Mouse (Mus musculus): ENCODE data around the gene Arhgap29. TPM values are rescaled to one million over a fixed set of nuclear protein-coding genes. Genes with fewer than 3 reads are reported as not detected.

The Arhgap29 gene
- 73.7 and 81.7 TPM in 2 replicates for polyA plus RNA-seq (2012; ENCODE audit: insufficient read depth, insufficient read length, missing spikeins)

GRCm38 (mm10) chr3:121952041-121952591 lies at the start of gene Arhgap29:
Arhgap29 (plus strand) TSS chr3:121952541.
- Histone ChIP-seq H3K27ac (replicated peaks; ENCODE audit: low read depth, low read length) (peak within 1 kb of the TSS; percentile 98), H3K4me1 (ENCODE audit: control insufficient read depth, insufficient read depth, insufficient read length, low read length) (peaks cover 4% of the 10 kb centered on the region), H3K4me3 (ENCODE audit: insufficient read depth, low read depth, low read length) (peak within 1 kb of the TSS; percentile 93)

- peaks cover 34% of the 10 kb centered on the region for H3K4me1 ChIP-seq (ENCODE audit: control insufficient read depth, insufficient read depth, insufficient read length, low read length)
- H3K4me3 ChIP-seq (ENCODE audit: insufficient read depth, low read depth, low read length), result no peak overlapping the region
- peak overlapping the region; percentile 85 for H3K27ac ChIP-seq (replicated peaks; ENCODE audit: low read depth, low read length)
Observed at GRCm38 (mm10) chr3:121902729-121903128, 49.6 kb upstream of the Arhgap29 start.

GRCm38 (mm10) chr3:121903286-121903685 lies 49.1 kb upstream of the Arhgap29 start:
- peak overlapping the region; percentile 92 for H3K27ac ChIP-seq (replicated peaks; ENCODE audit: low read depth, low read length)
- peaks cover 34% of the 10 kb centered on the region for H3K4me1 ChIP-seq (ENCODE audit: control insufficient read depth, insufficient read depth, insufficient read length, low read length)
- H3K4me3 ChIP-seq (ENCODE audit: insufficient read depth, low read depth, low read length), result no peak overlapping the region

GRCm38 (mm10) chr3:121903695-121904094 lies 48.6 kb upstream of the Arhgap29 start:
- Histone ChIP-seq H3K4me1 (ENCODE audit: control insufficient read depth, insufficient read depth, insufficient read length, low read length) (peaks cover 34% of the 10 kb centered on the region), H3K27ac (replicated peaks; ENCODE audit: low read depth, low read length) (peak overlapping the region; percentile 92), H3K4me3 (ENCODE audit: insufficient read depth, low read depth, low read length) (no peak overlapping the region)

GRCm38 (mm10) chr3:121904476-121904875 lies 47.9 kb upstream of the Arhgap29 start:
- Histone ChIP-seq H3K4me1 (ENCODE audit: control insufficient read depth, insufficient read depth, insufficient read length, low read length) (peaks cover 36% of the 10 kb centered on the region), H3K4me3 (ENCODE audit: insufficient read depth, low read depth, low read length) (no peak overlapping the region), H3K27ac (replicated peaks; ENCODE audit: low read depth, low read length) (no peak overlapping the region)

GRCm38 (mm10) chr3:121906623-121907022 lies 45.7 kb upstream of the Arhgap29 start:
- H3K27ac ChIP-seq (replicated peaks; ENCODE audit: low read depth, low read length), result no peak overlapping the region
- no peak overlapping the region for H3K4me3 ChIP-seq (ENCODE audit: insufficient read depth, low read depth, low read length)
- H3K4me1 ChIP-seq (ENCODE audit: control insufficient read depth, insufficient read depth, insufficient read length, low read length), result peaks cover 33% of the 10 kb centered on the region

- peaks cover 39% of the 10 kb centered on the region for H3K4me1 ChIP-seq (ENCODE audit: control insufficient read depth, insufficient read depth, insufficient read length, low read length)
- no peak overlapping the region for H3K4me3 ChIP-seq (ENCODE audit: insufficient read depth, low read depth, low read length)
- H3K27ac ChIP-seq (replicated peaks; ENCODE audit: low read depth, low read length), result no peak overlapping the region
Observed at GRCm38 (mm10) chr3:121909155-121909554, 43.2 kb upstream of the Arhgap29 start.

GRCm38 (mm10) chr3:121913476-121913875 lies 38.9 kb upstream of the Arhgap29 start:
- Histone ChIP-seq H3K4me3 (ENCODE audit: insufficient read depth, low read depth, low read length) (no peak overlapping the region), H3K4me1 (ENCODE audit: control insufficient read depth, insufficient read depth, insufficient read length, low read length) (peaks cover 39% of the 10 kb centered on the region), H3K27ac (replicated peaks; ENCODE audit: low read depth, low read length) (peak overlapping the region; percentile 98)

GRCm38 (mm10) chr3:121914459-121915185 lies 37.7 kb upstream of the Arhgap29 start:
- Histone ChIP-seq H3K4me1 (ENCODE audit: control insufficient read depth, insufficient read depth, insufficient read length, low read length) (peaks cover 35% of the 10 kb centered on the region), H3K4me3 (ENCODE audit: insufficient read depth, low read depth, low read length) (peak overlapping the region; percentile 27), H3K27ac (replicated peaks; ENCODE audit: low read depth, low read length) (peak overlapping the region; percentile 98)

GRCm38 (mm10) chr3:121915191-121915590 lies 37.1 kb upstream of the Arhgap29 start:
- Histone ChIP-seq H3K4me3 (ENCODE audit: insufficient read depth, low read depth, low read length) (peak overlapping the region; percentile 27), H3K27ac (replicated peaks; ENCODE audit: low read depth, low read length) (peak overlapping the region; percentile 98), H3K4me1 (ENCODE audit: control insufficient read depth, insufficient read depth, insufficient read length, low read length) (peaks cover 37% of the 10 kb centered on the region)

GRCm38 (mm10) chr3:121916802-121917532 lies 35.4 kb upstream of the Arhgap29 start:
- H3K27ac ChIP-seq (replicated peaks; ENCODE audit: low read depth, low read length), result peak overlapping the region; percentile 61

GRCm38 (mm10) chr3:121917658-121918057 lies 34.7 kb upstream of the Arhgap29 start:
- no peak overlapping the region for H3K27ac ChIP-seq (replicated peaks; ENCODE audit: low read depth, low read length)
- peaks cover 25% of the 10 kb centered on the region for H3K4me1 ChIP-seq (ENCODE audit: control insufficient read depth, insufficient read depth, insufficient read length, low read length)
- H3K4me3 ChIP-seq (ENCODE audit: insufficient read depth, low read depth, low read length), result no peak overlapping the region

More at GRCm38 (mm10) chr3:121916802-121917532, 35.4 kb upstream of the Arhgap29 start:
- Histone ChIP-seq H3K4me3 (ENCODE audit: insufficient read depth, low read depth, low read length) (no peak overlapping the region), H3K4me1 (ENCODE audit: control insufficient read depth, insufficient read depth, insufficient read length, low read length) (peaks cover 31% of the 10 kb centered on the region)

- no peak overlapping the region for H3K4me3 ChIP-seq (ENCODE audit: insufficient read depth, low read depth, low read length)
- H3K4me1 ChIP-seq (ENCODE audit: control insufficient read depth, insufficient read depth, insufficient read length, low read length), result peaks cover 14% of the 10 kb centered on the region; the same call in 1 of the 2 replicates
- peak overlapping the region; percentile 24; the same call in 1 of the 2 replicates for H3K27ac ChIP-seq (replicated peaks; ENCODE audit: low read depth, low read length)
Observed at GRCm38 (mm10) chr3:121919961-121920360, 32.4 kb upstream of the Arhgap29 start.

- peaks cover 14% of the 10 kb centered on the region; the same call in 1 of the 2 replicates for H3K4me1 ChIP-seq (ENCODE audit: control insufficient read depth, insufficient read depth, insufficient read length, low read length)
- H3K27ac ChIP-seq (replicated peaks; ENCODE audit: low read depth, low read length), result no peak overlapping the region
- H3K4me3 ChIP-seq (ENCODE audit: insufficient read depth, low read depth, low read length), result no peak overlapping the region
Observed at GRCm38 (mm10) chr3:121920769-121921168, 31.6 kb upstream of the Arhgap29 start.

GRCm38 (mm10) chr3:121924768-121925486 lies 27.4 kb upstream of the Arhgap29 start:
- peaks cover 5% of the 10 kb centered on the region; the same call in 1 of the 2 replicates for H3K4me1 ChIP-seq (ENCODE audit: control insufficient read depth, insufficient read depth, insufficient read length, low read length)
- no peak overlapping the region for H3K27ac ChIP-seq (replicated peaks; ENCODE audit: low read depth, low read length)
- H3K4me3 ChIP-seq (ENCODE audit: insufficient read depth, low read depth, low read length), result no peak overlapping the region
